Mouse (Mus musculus) intestine, embryonic 14.5 days (tissue): ENCODE results near the gene Ttk. TPM values are rescaled to one million over a fixed set of nuclear protein-coding genes. Genes with fewer than 3 reads are reported as not detected.
A peak's percentile ranks its signal among the peaks of the same experiment; 100 is the strongest.

ENCODE experiments used
- ATAC-seq: fragments of 200-750 bp; cut with Nextera tagmentation; replicated peaks from 2 replicates; pipeline ENCODE4 v1.8.0; 2017; ENCODE audit warnings: low read depth, moderate number of reproducible peaks, moderate TSS enrichment, moderate library complexity; ENCODE audit not compliant: low FRiP score, low TSS enrichment
- DNase-seq: peaks from one replicate; pipeline ENCODE4 v3.0.0-alpha.2; 2018; ENCODE audit warnings: low spot score
- H3K27ac ChIP-seq: fragments of 300-500 bp; sonication (generic); 2 replicates; pipeline ENCODE4 v1.5.1; 2014; ENCODE audit warnings: low read depth, mild to moderate bottlenecking, control low read depth
- H3K27me3 ChIP-seq: fragments of 300-500 bp; sonication (generic); replicated peaks from 2 replicates; pipeline ENCODE4 v1.6.1; 2014; ENCODE audit warnings: low read length, control low read depth; ENCODE audit not compliant: control insufficient read depth, insufficient read depth
- H3K36me3 ChIP-seq: fragments of 300-500 bp; sonication (generic); 2 replicates; pipeline ENCODE4 v1.6.1; 2014; ENCODE audit warnings: low read length, control low read depth; ENCODE audit not compliant: control insufficient read depth, insufficient read depth
- H3K4me1 ChIP-seq: fragments of 300-500 bp; sonication (generic); replicated peaks from 2 replicates; pipeline ENCODE4 v1.6.1; 2014; ENCODE audit warnings: low read length, control low read depth, mixed read lengths; ENCODE audit not compliant: control insufficient read depth, insufficient read depth
- H3K4me2 ChIP-seq: fragments of 300-500 bp; sonication (generic); 2 replicates; pipeline ENCODE4 v1.6.1; 2014; ENCODE audit warnings: low read length
- H3K4me3 ChIP-seq: fragments of 300-500 bp; sonication (generic); 2 replicates; pipeline ENCODE4 v1.5.1; 2014; ENCODE audit warnings: low read depth, low read length, control low read depth, mixed read lengths
- H3K9ac ChIP-seq: fragments of 300-500 bp; sonication (generic); 2 replicates; pipeline ENCODE4 v1.6.1; 2014; ENCODE audit warnings: mild to moderate bottlenecking, low read length
- H3K9me3 ChIP-seq: fragments of 300-500 bp; sonication (generic); 2 replicates; pipeline ENCODE4 v1.6.1; 2016; ENCODE audit warnings: low read length, control low read depth; ENCODE audit not compliant: control insufficient read depth
- WGBS: fragments of 180-500 bp; shearing (Covaris S2); extraction: QIAGEN DNeasy Blood & Tissue Kit; methylation state at CpG from one replicate; pipeline ENCODE4 v1.1.7; 2014; 5-methylcytosine and 5-hydroxymethylcytosine counted together
- polyA plus RNA-seq: library from polyadenylated mRNA; unstranded; fragments of >200 nt; fragmentation: Nextera tagmentation; extraction: Ambion mirVana; gene quantifications from 2 replicates; pipeline ENCODE4 v1.2.1, GENCODE M21; 2014

Gene Ttk
- polyA plus RNA-seq: 27.0 and 27.3 TPM in 2 replicates

GRCm38 (mm10) chr9:83833811-83834747 lies at the start of gene Ttk:
TSS of gene Ttk (plus strand) at chr9:83834689.
- Histone ChIP-seq H3K27ac (peak within 1 kb of the TSS; percentile 63), H3K4me3 (peak within 1 kb of the TSS; percentile 84), H3K36me3 (no peaks in the 10 kb centered on the region), H3K4me1 (peaks cover 13% of the 10 kb centered on the region), H3K9me3 (no peaks in the 10 kb centered on the region), H3K27me3 (no peaks in the 10 kb centered on the region), H3K9ac (peak within 1 kb of the TSS; percentile 81), H3K4me2 (peak within 1 kb of the TSS; percentile 47)
- ATAC-seq (peak; percentile 100), DNase-seq (peak; percentile 95)
- WGBS: under 1% methylated on average over 38 of the region's 38 CpGs

GRCm38 (mm10) chr9:83785501-83785900 lies 49.0 kb upstream of the Ttk start:
- no peak overlapping the region for H3K27ac ChIP-seq
- H3K4me3 ChIP-seq: no peak overlapping the region
- no peak overlapping the region for H3K4me2 ChIP-seq
- ATAC-seq: no peak
- no peaks in the 10 kb centered on the region for H3K4me1 ChIP-seq
- WGBS: 69% methylated on average over 1 of the region's 1 CpGs
- DNase-seq: no peak
- H3K36me3 ChIP-seq: 0 out of 2 replicates have a peak, but pooled peaks cover 5% of the 10 kb centered on the region
- H3K9me3 ChIP-seq: no peaks in the 10 kb centered on the region
- H3K27me3 ChIP-seq: no peaks in the 10 kb centered on the region
- H3K9ac ChIP-seq: no peak overlapping the region

GRCm38 (mm10) chr9:83789326-83789725 lies 45.2 kb upstream of the Ttk start:
- no peak overlapping the region for H3K4me3 ChIP-seq
- no peaks in the 10 kb centered on the region for H3K9me3 ChIP-seq
- H3K27ac ChIP-seq: no peak overlapping the region
- H3K27me3 ChIP-seq: no peaks in the 10 kb centered on the region
- no peak overlapping the region for H3K4me2 ChIP-seq
- DNase-seq: no peak
- no peak overlapping the region for H3K9ac ChIP-seq
- 93% methylated on average over 6 of the region's 6 CpGs for WGBS
- no peaks in the 10 kb centered on the region for H3K36me3 ChIP-seq
- H3K4me1 ChIP-seq: no peaks in the 10 kb centered on the region
- no peak for ATAC-seq

GRCm38 (mm10) chr9:83796875-83797274 lies 37.6 kb upstream of the Ttk start:
- Histone ChIP-seq H3K36me3 (no peaks in the 10 kb centered on the region), H3K4me3 (no peak overlapping the region), H3K4me2 (no peak overlapping the region), H3K4me1 (no peaks in the 10 kb centered on the region), H3K27ac (no peak overlapping the region), H3K9ac (no peak overlapping the region), H3K27me3 (no peaks in the 10 kb centered on the region), H3K9me3 (no peaks in the 10 kb centered on the region)
- DNase-seq (no peak), ATAC-seq (no peak)
- 85% methylated on average over 7 of the region's 7 CpGs for WGBS

- ATAC-seq: no peak
- Histone ChIP-seq H3K4me2 (no peak overlapping the region), H3K36me3 (no peaks in the 10 kb centered on the region), H3K9ac (no peak overlapping the region), H3K4me1 (no peaks in the 10 kb centered on the region), H3K27ac (no peak overlapping the region), H3K4me3 (no peak overlapping the region), H3K9me3 (no peaks in the 10 kb centered on the region), H3K27me3 (no peaks in the 10 kb centered on the region)
- DNase-seq: no peak
- 86% methylated on average over 8 of the region's 8 CpGs for WGBS
These were observed 36.6 kb upstream of the Ttk start for GRCm38 (mm10) chr9:83797898-83798297.

- H3K36me3 ChIP-seq: no peaks in the 10 kb centered on the region
- peak overlapping the region; percentile 97 for H3K4me2 ChIP-seq
- no peak for DNase-seq
- H3K9ac ChIP-seq: no peak overlapping the region
- H3K27me3 ChIP-seq: peaks cover 29% of the 10 kb centered on the region
- WGBS: 60% methylated on average over 13 of the region's 13 CpGs
- ATAC-seq: no peak
- H3K9me3 ChIP-seq: no peaks in the 10 kb centered on the region
- no peak overlapping the region for H3K4me3 ChIP-seq
- H3K27ac ChIP-seq: no peak overlapping the region
- peaks cover 6% of the 10 kb centered on the region; the same call in 1 of the 2 replicates for H3K4me1 ChIP-seq
These were observed 30.1 kb upstream of the Ttk start for GRCm38 (mm10) chr9:83804341-83804740.

- Histone ChIP-seq H3K36me3 (no peaks in the 10 kb centered on the region), H3K9me3 (no peaks in the 10 kb centered on the region), H3K27me3 (peaks cover 29% of the 10 kb centered on the region), H3K27ac (peak overlapping the region; percentile 47), H3K4me3 (peak overlapping the region; percentile 70), H3K4me2 (peak overlapping the region; percentile 97), H3K4me1 (peaks cover 6% of the 10 kb centered on the region; the same call in 1 of the 2 replicates), H3K9ac (peak overlapping the region; percentile 51)
- under 1% methylated on average over 37 of the region's 37 CpGs for WGBS
- DNase-seq (peak; percentile 77), ATAC-seq (peak; percentile 76)
These were observed 29.1 kb upstream of the Ttk start for GRCm38 (mm10) chr9:83805164-83805976.

GRCm38 (mm10) chr9:83805977-83806815 lies 28.3 kb upstream of the Ttk start, which contains the start of gene Elovl4:
TSS of gene Elovl4 (minus strand) at chr9:83806277.
- Histone ChIP-seq H3K9ac (peak within 1 kb of the TSS; percentile 51), H3K4me1 (peaks cover 6% of the 10 kb centered on the region; the same call in 1 of the 2 replicates), H3K27me3 (peaks cover 29% of the 10 kb centered on the region), H3K27ac (peak within 1 kb of the TSS; percentile 47), H3K4me3 (peak within 1 kb of the TSS; percentile 70), H3K9me3 (no peaks in the 10 kb centered on the region), H3K4me2 (peak within 1 kb of the TSS; percentile 97), H3K36me3 (no peaks in the 10 kb centered on the region)
- WGBS: 2% methylated on average over 63 of the region's 71 CpGs
- DNase-seq (peak; percentile 81), ATAC-seq (peak; percentile 93)
